Mouse (Mus musculus) CD4-positive, CD25-positive, alpha-beta regulatory T cell, adult 4 months (primary cell): ENCODE data around the gene Hs3st3b1. TPM values are rescaled to one million over a fixed set of nuclear protein-coding genes. Genes with fewer than 3 reads are reported as not detected.

Experiments
- ATAC-seq: one replicate; pipeline ENCODE4 v1.8.0; 2017
- polyA plus RNA-seq, 2 experiments: library from polyadenylated mRNA; unstranded; fragments of 100-300 nt; shearing (Covaris generic); gene quantifications; one replicate each; pipeline ENCODE4 v1.2.1; 2017

Gene Hs3st3b1
- polyA plus RNA-seq, 2 experiments from 2014 or later: 1.7 to 2.2 TPM

- ATAC-seq: no peak
These were observed 42.8 kb downstream of the Hs3st3b1 start for GRCm38 (mm10) chr11:63879261-63879660.

- no peak for ATAC-seq
These were observed 43.5 kb downstream of the Hs3st3b1 start for GRCm38 (mm10) chr11:63878616-63879015.

- no peak for ATAC-seq
These were observed 59.3 kb downstream of the Hs3st3b1 start for GRCm38 (mm10) chr11:63862746-63863145.

- no peak for ATAC-seq
These were observed 60.1 kb downstream of the Hs3st3b1 start for GRCm38 (mm10) chr11:63861982-63862381.

GRCm38 (mm10) chr11:63851041-63851730, 70.9 kb downstream of the Hs3st3b1 start:
- no peak for ATAC-seq

- ATAC-seq: no peak
These were observed 71.8 kb downstream of the Hs3st3b1 start for GRCm38 (mm10) chr11:63850261-63850660.

- ATAC-seq: no peak
These were observed 76.7 kb downstream of the Hs3st3b1 start for GRCm38 (mm10) chr11:63845379-63845778.

- no peak for ATAC-seq
These were observed 77.4 kb downstream of the Hs3st3b1 start for GRCm38 (mm10) chr11:63844701-63845100.

GRCm38 (mm10) chr11:63837526-63837925, 84.6 kb downstream of the Hs3st3b1 start:
- no peak for ATAC-seq

Other genes starting within 250 kb of the Hs3st3b1 start
- 10 to 100 TPM; 20.3 to 30.5 TPM for gene Cox10, start 157.2 kb upstream of the Hs3st3b1 start, polyA plus RNA-seq